Mouse (Mus musculus) adrenal gland, postnatal 4 days (tissue): ENCODE results near the gene Foxd4. TPM values are rescaled to one million over a fixed set of nuclear protein-coding genes. Genes with fewer than 3 reads are reported as not detected.
A peak's percentile ranks its signal among the peaks of the same experiment; 100 is the strongest.
"Not testable (repeated sequence)": the region's sequence is repeated elsewhere in the genome, so short reads cannot be mapped to it uniquely, and the experiment has no call there.

ENCODE experiments used
- DNase-seq, 2 experiments: peaks; one replicate each; pipeline ENCODE4 v3.0.0; 2021 to 2022; ENCODE audit warnings: low spot score in 2 of 2, mixed read lengths in 2 of 2
- microRNA-seq: library from miRNA; unstranded; fragments of <30 nt; microRNA quantifications from one replicate; pipeline ENCODE4 v1.2.0, GENCODE M21; 2021
- total RNA-seq, 2 experiments: library from RNA; stranded (reverse); gene quantifications; 2 replicates each; pipeline ENCODE4 v1.2.3; 2021

The Foxd4 gene
- total RNA-seq, 2 experiments from 2014 or later = not detected

- not testable (repeated sequence) for DNase-seq
These were observed 25.7 kb downstream of the Foxd4 start, which contains the start of gene Gm10053 for GRCm38 (mm10) chr19:24875129-24875870. Gene Gm10053, plus strand, starts transcription at chr19:24875686.

GRCm38 (mm10) chr19:24873873-24874272 lies 27.1 kb downstream of the Foxd4 start:
- DNase-seq = no peak

GRCm38 (mm10) chr19:24871037-24871635 lies 29.9 kb downstream of the Foxd4 start:
- DNase-seq = peak; percentile 27 to 35

GRCm38 (mm10) chr19:24865436-24865835 lies 35.6 kb downstream of the Foxd4 start:
- no peak for DNase-seq

GRCm38 (mm10) chr19:24861612-24862451 lies 39.2 kb downstream of the Foxd4 start, which contains the start of gene Pgm5:
Gene Pgm5, minus strand, starts transcription at chr19:24861855.
- DNase-seq = peak; percentile 33 to 35

- DNase-seq = peak in 1 of 2 experiments; percentile 7
These were observed 39.8 kb downstream of the Foxd4 start for GRCm38 (mm10) chr19:24861276-24861611.

- DNase-seq = no peak
These were observed 49.3 kb downstream of the Foxd4 start for GRCm38 (mm10) chr19:24851456-24852315.

Small RNAs within 50 kb of the gene (microRNA-seq; reads per million reads assigned to microRNA genes)
- not detected for gene Mir3084-1

Other genes starting within 250 kb of the Foxd4 start
- gene Tmem252, start 227.2 kb downstream of the Foxd4 start, total RNA-seq = under 1 TPM; 0.25 to 0.50 TPM
- 10 to 100 TPM; 55.4 to 58.0 TPM for gene Pgm5, start 39.3 kb downstream of the Foxd4 start, total RNA-seq
- 100 to 1,000 TPM; 185 to 212 TPM for gene Gm10053, start 25.5 kb downstream of the Foxd4 start, total RNA-seq
- gene Cbwd1, start 60.4 kb upstream of the Foxd4 start, total RNA-seq = 10 to 100 TPM; 15.1 to 16.6 TPM
- gene Dock8, start 98.3 kb upstream of the Foxd4 start, total RNA-seq = 10 to 100 TPM; 15.3 to 18.3 TPM